Mouse (Mus musculus): ENCODE results near the gene Dlg4. TPM values are rescaled to one million over a fixed set of nuclear protein-coding genes. Genes with fewer than 3 reads are reported as not detected.

The Dlg4 gene
- total and polyA plus RNA-seq, 3 experiments, result 6.8 to 15.3 (median 7.3) TPM

DNA sequence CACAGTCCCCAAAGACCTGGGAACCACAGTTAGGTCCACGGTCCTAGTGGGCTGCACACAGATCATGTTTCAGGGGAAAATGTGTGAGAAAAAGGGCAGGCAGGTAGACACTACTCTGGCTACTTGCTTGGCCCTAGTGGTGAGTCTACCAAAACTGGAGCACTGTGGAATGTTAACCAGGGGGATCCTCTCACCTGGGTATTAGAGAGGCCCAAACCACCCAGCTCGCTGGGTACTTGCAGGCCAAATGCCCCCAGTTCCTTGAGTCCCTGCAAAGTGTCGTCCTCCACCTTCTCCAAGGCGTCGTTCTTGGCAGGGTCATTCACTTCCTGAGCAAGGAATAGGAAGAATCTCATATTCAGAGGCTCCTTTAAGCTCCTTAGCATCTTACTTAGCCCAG is 2.7 kb upstream of the Dlg4 start:
- H3K36me3 ChIP-seq (replicated peaks in 1 of 2; ENCODE audit: control insufficient read depth in 1 of 2, insufficient read depth in 1 of 2, low read length in 1 of 2), result peaks cover 49 to 55% of the 10 kb centered on the region in 2 experiments

DNA sequence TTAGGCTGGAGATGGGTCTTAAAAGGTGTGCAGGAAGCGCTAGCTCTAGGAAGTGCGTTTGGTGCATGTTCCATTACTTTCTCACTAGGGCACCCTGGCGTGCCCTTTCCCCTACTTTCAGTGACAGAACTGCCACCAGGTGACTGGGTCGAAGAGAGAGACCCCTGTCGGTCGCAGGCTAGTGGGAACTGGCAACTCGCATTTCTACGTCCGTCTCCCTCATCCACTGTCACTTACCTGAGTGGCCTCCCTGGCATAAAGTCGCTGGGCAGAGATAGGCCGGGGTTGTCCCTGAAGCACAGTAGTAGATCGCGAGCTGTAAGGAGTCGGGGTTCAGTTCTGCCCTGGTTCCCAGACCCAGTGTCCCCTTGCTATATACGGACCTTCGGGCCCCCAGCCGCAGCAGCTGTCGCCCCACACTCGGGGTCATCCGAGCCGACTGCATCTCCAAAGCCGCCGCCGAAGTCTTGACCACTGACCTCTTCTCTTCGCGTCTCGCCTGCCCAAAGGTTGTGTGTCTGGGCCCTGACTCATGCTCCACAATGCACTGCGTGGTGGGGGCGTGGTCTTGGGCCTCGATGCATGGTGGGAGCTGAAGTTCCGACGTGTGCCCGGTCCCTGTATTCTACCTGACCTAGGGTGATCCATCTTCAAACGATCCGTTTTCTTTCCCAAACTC is 1.7 kb upstream of the Dlg4 start, which contains the start of gene Acadvl:
Gene Acadvl, minus strand, starts transcription at position 532 of the 679 bp plus-strand sequence.
- H3K36me3 ChIP-seq (replicated peaks in 1 of 2; ENCODE audit: control insufficient read depth in 1 of 2, insufficient read depth in 1 of 2, low read length in 1 of 2), result peaks cover 40 to 45% of the 10 kb centered on the region in 2 experiments
- dilution Hi-C loops (cut with MboI; ENCODE audit: extremely low pct_ligation_motif_present, extremely low pct_unique_long_range_greater_than_20kb, low sequenced_read_pairs), result no loop called here
- peaks cover 14 to 28% of the 10 kb centered on the region in 2 experiments for H3K4me1 ChIP-seq (ENCODE audit: control insufficient read depth in 1 of 2, insufficient read depth in 2 of 2)
- peak within 1 kb of the TSS; percentile 36; the same call in 1 of the 2 replicates for H3K27ac ChIP-seq (ENCODE audit: insufficient read depth, low read depth)
- H3K9ac ChIP-seq (ENCODE audit: insufficient read depth, low read depth), result peak within 1 kb of the TSS; percentile 74
- no peaks in the 10 kb centered on the region for H3K9me3 ChIP-seq (replicated peaks; ENCODE audit: low read length)
- DNase-seq (ENCODE audit: extremely low read depth), result peak; percentile 92
- peak within 1 kb of the TSS; percentile 67 to 72 (median 71) for H3K4me3 ChIP-seq (replicated peaks in 1 of 3; ENCODE audit: low read depth in 2 of 3, low read length in 2 of 3, poor library complexity in 1 of 3)
- no peaks in the 10 kb centered on the region for H3K27me3 ChIP-seq (replicated peaks)
- in situ Hi-C loops (cut with MboI; ENCODE audit: low pct_ligation_motif_present, low pct_unique_long_range_greater_than_20kb, low sequenced_read_pairs), result loop anchor here (5.0 to 25.0 kb wide), 2 partner anchors 63 to 928 kb away; partner anchors contain the start of genes Per1 and Vamp2
- no peaks in the 10 kb centered on the region for H3K79me2 ChIP-seq (replicated peaks; ENCODE audit: control insufficient read depth, extremely low read depth, insufficient read depth, poor library complexity, severe bottlenecking)
- peak within 1 kb of the TSS; percentile 54 for H3K4me2 ChIP-seq (ENCODE audit: insufficient read depth, low read depth, poor library complexity, severe bottlenecking)
- TF ChIP-seq POLR2AphosphoS2 (IDR thresholded peaks at IDR 0.05; ENCODE audit: low read depth, low read length) (peak; percentile 93), EP300 (IDR thresholded peaks at IDR 0.05; ENCODE audit: low read length) (peak; percentile 20; the same call in 1 of the 2 replicates), MAX (IDR thresholded peaks at IDR 0.05; ENCODE audit: low read length) (peak; percentile 57; the same call in 1 of the 2 replicates), NELFE (IDR thresholded peaks at IDR 0.05; ENCODE audit: low read depth, low read length) (0 out of 2 replicates have a peak, but pooled peaks have one; percentile 10), MEF2A (IDR thresholded peaks at IDR 0.05; ENCODE audit: borderline replicate concordance, low read depth, low read length) (no peak), JUN (IDR thresholded peaks at IDR 0.05; ENCODE audit: insufficient read depth, low read depth, low read length) (no peak), BHLHE40 (IDR thresholded peaks at IDR 0.05; ENCODE audit: low read depth, low read length) (no peak; the same call in 1 of the 2 replicates), IRF4 (IDR thresholded peaks at IDR 0.05; ENCODE audit: low read depth, low read length) (peak; percentile 53), KAT2A (IDR thresholded peaks at IDR 0.05; ENCODE audit: insufficient replicate concordance, low read length) (peak; percentile 92; the same call in 1 of the 2 replicates), ELF1 (IDR thresholded peaks at IDR 0.05; ENCODE audit: low read depth, low read length) (peak; percentile 47), MAZ (IDR thresholded peaks at IDR 0.05; ENCODE audit: low read depth, low read length) (no peak), ETS1 (conservative IDR thresholded peaks at IDR 0.05; ENCODE audit: low read depth, low read length) (peak; percentile 42; the same call in 1 of the 2 replicates), CHD1 (IDR thresholded peaks at IDR 0.05; ENCODE audit: low read depth, low read length) (peak; percentile 59; the same call in 1 of the 2 replicates), RAD21 (IDR thresholded peaks at IDR 0.05; ENCODE audit: low read depth, low read length) (peak; percentile 40), MXI1 (IDR thresholded peaks at IDR 0.05; ENCODE audit: low read depth, low read length) (peak; percentile 73), SIN3A (IDR thresholded peaks at IDR 0.05; ENCODE audit: low read length) (peak; percentile 87), TCF12 (IDR thresholded peaks at IDR 0.05; ENCODE audit: low read depth, low read length) (peak; percentile 77), TBP (conservative IDR thresholded peaks at IDR 0.05; ENCODE audit: low read depth, low read length) (0 out of 2 replicates have a peak, but pooled peaks have one; percentile 44), USF1 (IDR thresholded peaks at IDR 0.05; ENCODE audit: low read depth, low read length) (no peak), CHD2 (IDR thresholded peaks at IDR 0.05; ENCODE audit: low read length) (peak; percentile 47; the same call in 1 of the 2 replicates), MAFK (IDR thresholded peaks at IDR 0.05; ENCODE audit: insufficient replicate concordance, low read length) (no peak), UBTF (IDR thresholded peaks at IDR 0.05; ENCODE audit: low read depth, low read length) (no peak), SMC3 (IDR thresholded peaks at IDR 0.05; ENCODE audit: low read depth, low read length) (peak; percentile 64), PAX5 (IDR thresholded peaks at IDR 0.05; ENCODE audit: low read length) (no peak), HCFC1 (IDR thresholded peaks at IDR 0.05; ENCODE audit: low read depth, low read length) (peak; percentile 96)

More for the DNA sequence above, 2.7 kb upstream of the Dlg4 start:
- Histone ChIP-seq H3K4me1 (ENCODE audit: control insufficient read depth in 1 of 2, insufficient read depth in 2 of 2) (peaks cover 14 to 21% of the 10 kb centered on the region in 2 experiments), H3K79me2 (replicated peaks; ENCODE audit: control insufficient read depth, extremely low read depth, insufficient read depth, poor library complexity, severe bottlenecking) (no peaks in the 10 kb centered on the region), H3K27me3 (replicated peaks) (no peaks in the 10 kb centered on the region), H3K4me2 (ENCODE audit: insufficient read depth, low read depth, poor library complexity, severe bottlenecking) (peak overlapping the region; percentile 44; the same call in 1 of the 2 replicates), H3K27ac (ENCODE audit: insufficient read depth, low read depth) (no peak overlapping the region), H3K9ac (ENCODE audit: insufficient read depth, low read depth) (peak overlapping the region; percentile 74; the same call in 1 of the 2 replicates), H3K4me3 (replicated peaks in 1 of 3; ENCODE audit: low read depth in 2 of 3, low read length in 2 of 3, poor library complexity in 1 of 3) (no peak overlapping the region), H3K9me3 (replicated peaks; ENCODE audit: low read length) (no peaks in the 10 kb centered on the region)
- dilution Hi-C loops (cut with MboI; ENCODE audit: extremely low pct_ligation_motif_present, extremely low pct_unique_long_range_greater_than_20kb, low sequenced_read_pairs) (no loop called here), in situ Hi-C loops (cut with MboI; ENCODE audit: low pct_ligation_motif_present, low pct_unique_long_range_greater_than_20kb, low sequenced_read_pairs) (loop anchor here (5.0 to 25.0 kb wide), 2 partner anchors 62 to 927 kb away; partner anchors contain the start of genes Per1 and Vamp2)
- no peak for DNase-seq (ENCODE audit: extremely low read depth)
- TF ChIP-seq JUN (IDR thresholded peaks at IDR 0.05; ENCODE audit: insufficient read depth, low read depth, low read length), result no peak
- no peak for TF ChIP-seq RAD21 (IDR thresholded peaks at IDR 0.05; ENCODE audit: low read depth, low read length)
- TF ChIP-seq USF1 (IDR thresholded peaks at IDR 0.05; ENCODE audit: low read depth, low read length), result no peak
- TF ChIP-seq HCFC1 (IDR thresholded peaks at IDR 0.05; ENCODE audit: low read depth, low read length), result no peak
- no peak for TF ChIP-seq POLR2A (IDR thresholded peaks at IDR 0.05; ENCODE audit: low read depth, low read length)
- no peak for TF ChIP-seq SMC3 (IDR thresholded peaks at IDR 0.05; ENCODE audit: low read depth, low read length)
- TF ChIP-seq RCOR1 (conservative IDR thresholded peaks at IDR 0.05; ENCODE audit: low read depth, low read length), result no peak
- TF ChIP-seq CHD2 (IDR thresholded peaks at IDR 0.05; ENCODE audit: low read length), result no peak
- TF ChIP-seq ZC3H11A (IDR thresholded peaks at IDR 0.05; ENCODE audit: low read depth, low read length), result no peak
- no peak for TF ChIP-seq CTCF (conservative IDR thresholded peaks at IDR 0.05 in 1 of 2, IDR thresholded peaks at IDR 0.05 in 1 of 2; ENCODE audit: low read depth in 2 of 2, low read length in 2 of 2)
- no peak for TF ChIP-seq MXI1 (IDR thresholded peaks at IDR 0.05; ENCODE audit: low read depth, low read length)
- TF ChIP-seq POLR2AphosphoS2 (IDR thresholded peaks at IDR 0.05; ENCODE audit: low read depth, low read length), result no peak
- no peak for TF ChIP-seq ZMIZ1 (IDR thresholded peaks at IDR 0.05; ENCODE audit: low read depth, low read length)
- no peak for TF ChIP-seq BHLHE40 (IDR thresholded peaks at IDR 0.05; ENCODE audit: low read depth, low read length)
- TF ChIP-seq ETS1 (conservative IDR thresholded peaks at IDR 0.05; ENCODE audit: low read depth, low read length), result no peak

Data from CH12.LX (cell line).